Mouse (Mus musculus) C2C12 (cell line): ENCODE measurements around the gene Prkcz.

ENCODE experiments used
- CEBPB ChIP-seq: IDR thresholded peaks from one replicate; pipeline ENCODE4 v1.6.1; 2011; ENCODE audit warnings: low read depth, mild to moderate bottlenecking, control low read depth, moderate library complexity
- CTCF ChIP-seq: IDR thresholded peaks from one replicate; pipeline ENCODE4 v1.5.1; 2011; ENCODE audit not compliant: control insufficient read depth, insufficient read depth, insufficient read length
- MAX ChIP-seq: IDR thresholded peaks from one replicate; pipeline ENCODE4 v1.6.1; 2011; ENCODE audit warnings: mild to moderate bottlenecking, control low read depth
- MYOG ChIP-seq: IDR thresholded peaks from one replicate; pipeline ENCODE4 v1.6.1; 2011; ENCODE audit not compliant: control insufficient read depth, insufficient read length; ENCODE audit errors: extremely low read depth
- USF1 ChIP-seq: IDR thresholded peaks from one replicate; pipeline ENCODE4 v1.6.1; 2011; ENCODE audit warnings: low read depth, mild to moderate bottlenecking, control low read depth, moderate library complexity

DNA sequence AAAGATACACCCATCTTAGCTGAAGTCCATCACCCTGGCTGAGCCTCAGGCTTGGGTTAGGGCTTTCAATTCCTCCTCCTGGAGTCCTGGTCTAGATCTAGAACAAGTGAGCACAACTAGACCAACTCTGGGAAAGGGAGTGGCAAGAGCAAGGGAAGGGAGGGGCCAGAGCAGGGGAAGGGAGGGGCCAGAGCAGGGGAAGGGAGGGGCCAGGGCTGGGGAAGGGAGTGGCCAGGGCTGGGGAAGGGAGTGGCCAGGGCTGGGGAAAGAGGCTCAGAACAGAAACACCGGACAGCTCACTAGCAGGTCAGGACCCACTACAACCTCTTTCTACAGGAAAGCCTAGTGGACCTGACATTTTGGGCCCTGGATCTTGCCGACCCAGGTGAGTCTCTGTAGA lies 42.9 kb downstream of the Prkcz start:
- TF ChIP-seq CTCF (no peak), MAX (no peak), CEBPB (no peak), MYOG (no peak), USF1 (no peak)
